Mouse (Mus musculus) midbrain, embryonic 10.5 days (tissue): Measurements from ENCODE around the gene Tigd4. TPM values are rescaled to one million over a fixed set of nuclear protein-coding genes. Genes with fewer than 3 reads are reported as not detected.

ENCODE experiments used
- DNase-seq: peaks from one replicate; pipeline ENCODE4 v3.0.0-alpha.2; 2017; ENCODE audit warnings: low spot score
- H3K27ac ChIP-seq: fragments of 300-500 bp; sonication (generic); replicated peaks from 2 replicates; pipeline ENCODE4 v1.5.1; 2016; ENCODE audit warnings: mild to moderate bottlenecking
- H3K27me3 ChIP-seq: fragments of 300-500 bp; sonication (generic); 2 replicates; pipeline ENCODE4 v1.6.1; 2016; ENCODE audit warnings: low read depth, mild to moderate bottlenecking; ENCODE audit not compliant: poor library complexity, severe bottlenecking
- H3K36me3 ChIP-seq: fragments of 300-500 bp; sonication (generic); 2 replicates; pipeline ENCODE4 v1.6.1; 2016; ENCODE audit warnings: mild to moderate bottlenecking, moderate library complexity
- H3K4me1 ChIP-seq: fragments of 300-500 bp; sonication (generic); 2 replicates; pipeline ENCODE4 v1.6.1; 2016
- H3K4me3 ChIP-seq: fragments of 300-500 bp; sonication (generic); 2 replicates; pipeline ENCODE4 v1.5.1; 2016; ENCODE audit warnings: mild to moderate bottlenecking, moderate library complexity
- H3K9me3 ChIP-seq: fragments of 300-500 bp; sonication (generic); replicated peaks from 2 replicates; pipeline ENCODE4 v1.6.1; 2016; ENCODE audit warnings: mild to moderate bottlenecking
- WGBS: fragments of 180-500 bp; shearing (Covaris S2); methylation state at CpG from one replicate; pipeline ENCODE4 v1.1.7; 2016; 5-methylcytosine and 5-hydroxymethylcytosine counted together
- polyA plus RNA-seq: library from polyadenylated mRNA; unstranded; fragments of >200 nt; fragmentation: Nextera tagmentation; extraction: Ambion mirVana; gene quantifications from 2 replicates; pipeline ENCODE4 v1.2.1, GENCODE M21; 2016

Tigd4 gene
- polyA plus RNA-seq, 1 experiment from 2014 or later = not detected

DNA sequence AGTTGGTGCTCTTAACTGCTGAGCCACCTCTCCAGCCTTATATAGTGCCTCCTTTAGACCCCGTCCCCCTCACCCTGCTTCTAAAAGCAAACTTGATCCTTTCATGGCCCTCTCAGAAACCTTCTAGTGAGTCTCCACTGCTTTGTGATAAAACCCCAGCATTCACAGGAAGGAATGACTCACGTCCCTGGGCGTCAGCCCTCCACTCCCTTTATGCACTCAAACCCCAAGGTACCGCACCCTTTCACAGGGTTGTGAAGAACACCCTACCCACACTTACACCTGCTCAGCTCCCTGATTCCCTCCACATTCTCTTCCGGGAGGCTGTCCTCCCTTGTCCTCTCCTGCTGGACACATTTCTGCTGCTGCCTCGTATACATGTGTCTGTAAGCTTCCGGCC, 25.7 kb downstream of the Tigd4 start:
- 91% methylated on average over 7 of the region's 7 CpGs for WGBS
- no peaks in the 10 kb centered on the region for H3K36me3 ChIP-seq
- H3K9me3 ChIP-seq = no peaks in the 10 kb centered on the region
- no peaks in the 10 kb centered on the region for H3K4me1 ChIP-seq
- H3K27ac ChIP-seq = no peak overlapping the region
- no peak for DNase-seq
- no peaks in the 10 kb centered on the region for H3K27me3 ChIP-seq
- no peak overlapping the region for H3K4me3 ChIP-seq

DNA sequence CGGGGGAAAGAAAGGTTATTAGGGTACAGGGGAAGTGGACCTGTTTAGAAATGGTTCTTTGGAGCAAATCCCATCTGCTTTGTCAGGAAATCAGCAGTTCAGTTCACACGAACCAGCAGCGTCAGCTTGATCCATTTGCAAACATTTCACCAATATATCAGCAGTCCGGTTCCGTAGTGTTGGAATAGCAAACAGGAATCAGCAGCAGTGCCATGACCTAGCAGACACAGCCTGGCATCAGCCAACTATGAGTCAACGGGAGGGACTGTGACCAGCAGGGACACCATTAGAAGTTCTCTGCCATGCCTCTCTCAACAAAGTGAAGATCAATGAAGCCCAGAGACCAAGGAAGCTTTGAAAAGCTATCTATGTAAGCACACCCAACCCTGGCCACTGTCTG, 26.4 kb downstream of the Tigd4 start:
- DNase-seq = no peak
- no peaks in the 10 kb centered on the region for H3K36me3 ChIP-seq
- H3K27me3 ChIP-seq = no peaks in the 10 kb centered on the region
- 95% methylated on average over 6 of the region's 6 CpGs for WGBS
- no peak overlapping the region for H3K27ac ChIP-seq
- no peaks in the 10 kb centered on the region for H3K9me3 ChIP-seq
- no peak overlapping the region for H3K4me3 ChIP-seq
- H3K4me1 ChIP-seq = no peaks in the 10 kb centered on the region

DNA sequence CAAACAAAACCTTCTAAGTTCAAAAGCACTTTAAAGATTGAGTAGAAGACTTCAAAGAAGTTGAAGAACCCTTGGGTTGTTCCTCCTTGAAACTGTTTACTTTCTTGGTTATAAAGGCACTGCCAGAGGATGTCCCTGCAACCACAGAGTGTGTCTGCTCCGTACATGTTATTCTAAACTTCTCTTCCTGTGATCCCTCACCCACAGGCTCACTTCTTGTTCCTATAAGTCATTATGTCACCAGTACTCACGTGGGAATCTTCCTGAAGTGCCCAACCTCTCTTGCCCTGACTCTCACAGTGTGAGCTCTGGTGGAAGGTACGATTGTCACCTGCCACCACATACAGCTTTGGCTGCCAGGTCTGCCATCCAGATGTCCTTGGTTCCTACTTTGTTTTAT, 28.7 kb downstream of the Tigd4 start:
- H3K27ac ChIP-seq = no peak overlapping the region
- H3K4me3 ChIP-seq = no peak overlapping the region
- H3K4me1 ChIP-seq = no peaks in the 10 kb centered on the region
- no peaks in the 10 kb centered on the region for H3K36me3 ChIP-seq
- H3K9me3 ChIP-seq = no peaks in the 10 kb centered on the region
- WGBS = 71% methylated on average over 3 of the region's 3 CpGs
- H3K27me3 ChIP-seq = no peaks in the 10 kb centered on the region
- no peak for DNase-seq

DNA sequence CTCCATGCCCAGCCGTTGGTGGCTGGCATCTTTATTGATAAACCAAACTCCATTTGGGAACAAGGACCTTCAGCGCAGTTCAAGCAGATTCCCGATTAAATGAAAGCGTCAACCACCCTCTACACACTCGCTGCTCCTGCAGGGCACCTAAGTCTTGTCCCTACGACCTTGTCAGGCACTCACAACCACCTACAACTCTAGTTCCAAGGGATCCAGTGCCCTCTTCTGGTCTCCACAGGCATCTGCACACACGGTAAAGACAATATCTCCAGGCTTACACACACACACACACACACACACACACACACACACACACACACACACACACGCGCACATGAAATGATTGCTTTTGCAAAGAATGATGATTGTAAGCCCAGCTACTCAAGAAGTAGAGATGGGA, 38.2 kb downstream of the Tigd4 start:
- Histone ChIP-seq H3K27me3 (no peaks in the 10 kb centered on the region), H3K36me3 (no peaks in the 10 kb centered on the region), H3K4me1 (no peaks in the 10 kb centered on the region), H3K4me3 (no peak overlapping the region), H3K27ac (no peak overlapping the region), H3K9me3 (no peaks in the 10 kb centered on the region)
- 95% methylated on average over 9 of the region's 9 CpGs for WGBS
- DNase-seq = no peak

DNA sequence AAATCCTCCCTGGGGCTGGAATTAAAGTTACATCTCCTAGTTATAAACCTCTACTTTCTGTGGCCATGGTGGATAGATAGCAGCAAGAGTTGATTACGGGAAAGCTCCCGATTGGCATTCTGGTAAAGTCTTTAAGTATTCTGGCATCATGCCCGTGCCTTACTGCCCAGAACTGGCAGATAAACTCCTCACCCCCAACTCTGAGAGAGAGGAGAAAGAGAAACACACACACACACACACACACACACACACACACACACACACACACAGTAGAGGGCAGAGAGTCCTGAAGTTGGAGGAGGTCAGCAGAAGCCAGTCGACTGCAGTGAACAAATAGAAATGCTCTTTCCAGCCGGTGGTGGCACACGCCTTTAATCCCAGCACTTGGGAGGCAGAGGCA, 43.7 kb downstream of the Tigd4 start:
- peaks cover 5% of the 10 kb centered on the region; the same call in 1 of the 2 replicates for H3K27me3 ChIP-seq
- H3K36me3 ChIP-seq = no peaks in the 10 kb centered on the region
- no peaks in the 10 kb centered on the region for H3K9me3 ChIP-seq
- WGBS = 86% methylated on average over 6 of the region's 6 CpGs
- H3K27ac ChIP-seq = no peak overlapping the region
- peaks cover 14% of the 10 kb centered on the region for H3K4me1 ChIP-seq
- H3K4me3 ChIP-seq = no peak overlapping the region
- no peak for DNase-seq

DNA sequence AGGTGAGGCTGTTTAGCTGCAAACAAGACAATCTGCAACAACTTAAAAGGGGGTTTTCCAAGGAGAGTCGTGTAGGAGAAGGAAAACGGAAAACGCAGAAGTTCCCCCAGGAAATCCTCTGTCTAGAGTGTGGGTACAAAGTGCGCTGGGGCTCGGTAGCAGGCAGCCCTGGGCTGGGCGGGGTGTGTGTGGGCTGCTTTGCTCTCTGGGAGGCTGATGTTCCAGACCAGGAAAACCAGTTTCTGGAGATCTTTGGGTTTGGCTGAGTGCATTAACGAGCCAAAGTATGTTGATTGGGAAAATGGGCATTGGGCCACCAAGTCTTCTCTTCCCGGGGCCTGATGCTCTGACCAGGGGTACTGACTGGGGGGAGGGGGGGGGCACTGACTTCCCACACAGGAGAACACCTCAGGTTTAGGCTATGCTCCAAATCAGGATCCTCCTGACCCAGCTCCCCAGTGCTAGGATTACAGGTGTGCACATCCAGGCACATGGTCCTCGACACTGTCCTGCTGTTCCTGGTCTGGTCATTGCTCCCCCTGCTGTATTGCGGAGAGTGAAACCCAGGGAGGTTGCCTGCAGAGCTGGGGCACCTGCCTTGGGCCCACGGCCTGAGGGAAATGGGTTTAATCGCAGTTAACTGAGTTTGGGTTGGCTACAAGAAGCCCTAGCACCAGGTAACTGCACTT, 44.7 kb downstream of the Tigd4 start:
- no peak for DNase-seq
- Histone ChIP-seq H3K27ac (no peak overlapping the region), H3K4me3 (no peak overlapping the region), H3K27me3 (peaks cover 5% of the 10 kb centered on the region; the same call in 1 of the 2 replicates), H3K9me3 (no peaks in the 10 kb centered on the region), H3K36me3 (no peaks in the 10 kb centered on the region), H3K4me1 (peaks cover 14% of the 10 kb centered on the region)
- WGBS = 73% methylated on average over 12 of the region's 12 CpGs

DNA sequence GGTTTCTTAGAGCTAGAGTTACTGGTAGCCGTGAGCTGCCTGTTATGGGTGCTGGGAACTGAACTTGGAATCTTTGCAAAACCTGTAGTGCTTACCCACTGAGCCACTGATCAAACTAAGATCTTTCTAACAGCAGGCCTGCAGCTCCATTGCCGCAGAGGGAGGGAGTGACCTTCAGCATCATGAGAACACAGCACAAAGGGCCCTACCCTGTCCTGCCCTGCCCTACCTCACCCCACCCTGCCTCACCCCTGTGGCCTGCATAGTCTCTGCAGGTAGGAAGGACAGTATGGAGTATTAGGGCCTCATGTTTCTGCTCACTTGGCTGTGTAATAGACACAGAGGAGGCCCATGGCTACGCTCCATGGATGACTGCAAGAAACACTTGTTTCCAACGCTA, 45.5 kb downstream of the Tigd4 start:
- DNase-seq = no peak
- Histone ChIP-seq H3K4me1 (peaks cover 14% of the 10 kb centered on the region), H3K27ac (no peak overlapping the region), H3K4me3 (no peak overlapping the region), H3K36me3 (no peaks in the 10 kb centered on the region), H3K9me3 (no peaks in the 10 kb centered on the region), H3K27me3 (peaks cover 5% of the 10 kb centered on the region; the same call in 1 of the 2 replicates)
- 87% methylated on average over 4 of the region's 4 CpGs for WGBS

DNA sequence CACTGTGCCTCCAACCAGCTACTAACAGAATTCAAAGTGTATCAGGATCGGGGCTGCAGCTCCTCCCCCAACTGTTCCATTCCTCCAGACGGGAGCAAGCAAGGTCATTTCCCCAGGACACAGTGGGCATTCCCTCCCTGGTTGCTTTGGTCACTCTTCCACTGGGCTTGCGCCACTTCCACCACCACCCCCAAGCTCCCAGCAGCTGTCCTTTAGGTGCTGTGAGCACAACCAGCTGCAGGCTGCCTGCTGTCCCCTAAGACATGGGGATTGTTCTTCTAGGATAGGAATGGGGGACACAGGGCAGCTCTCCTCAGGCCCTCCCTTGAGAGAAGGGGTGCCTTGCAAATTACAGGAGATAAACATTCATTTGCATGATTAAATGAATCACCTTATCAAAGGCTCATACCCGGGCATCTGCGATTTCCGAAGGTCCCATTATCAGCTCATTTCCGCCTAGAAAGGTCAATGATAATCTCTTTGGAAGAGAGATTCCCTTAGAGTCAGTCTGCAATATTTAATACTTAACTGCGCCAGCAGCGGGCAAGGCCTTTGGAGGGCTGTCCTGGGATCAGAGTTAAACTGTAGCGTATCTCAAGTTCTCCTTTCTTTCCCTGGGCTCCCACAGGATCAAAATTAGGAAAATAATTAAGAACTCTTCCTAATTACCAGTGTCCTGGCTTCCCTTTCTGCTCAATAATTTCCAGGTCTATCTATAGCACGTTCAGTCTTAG, 46.6 kb downstream of the Tigd4 start:
- Histone ChIP-seq H3K36me3 (no peaks in the 10 kb centered on the region), H3K27me3 (peaks cover 5% of the 10 kb centered on the region; the same call in 1 of the 2 replicates), H3K4me3 (no peak overlapping the region), H3K4me1 (peaks cover 14% of the 10 kb centered on the region), H3K9me3 (no peaks in the 10 kb centered on the region), H3K27ac (no peak overlapping the region)
- WGBS = 49% methylated on average over 11 of the region's 11 CpGs
- no peak for DNase-seq

DNA sequence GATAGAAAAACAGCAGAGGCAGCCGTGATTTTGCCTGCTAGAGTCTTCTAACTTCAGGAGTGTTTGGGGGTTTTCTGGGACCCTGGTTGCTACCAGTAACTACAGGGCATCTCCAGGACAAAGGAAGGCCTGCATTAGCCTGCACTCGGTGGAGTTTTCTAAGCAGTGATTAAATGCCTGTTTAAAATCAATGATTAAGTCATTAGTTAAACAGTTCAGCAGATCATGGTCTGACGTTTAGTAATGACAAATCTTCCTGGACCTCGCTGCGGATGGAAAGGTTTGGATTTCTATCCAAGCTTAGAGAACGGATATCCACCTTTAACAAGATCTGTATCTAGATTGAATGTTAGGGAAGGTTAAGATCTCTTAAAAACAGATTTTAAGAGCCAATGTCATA, 47.2 kb downstream of the Tigd4 start:
- no peak for DNase-seq
- 63% methylated on average over 6 of the region's 6 CpGs for WGBS
- Histone ChIP-seq H3K9me3 (no peaks in the 10 kb centered on the region), H3K27ac (no peak overlapping the region), H3K36me3 (no peaks in the 10 kb centered on the region), H3K27me3 (peaks cover 5% of the 10 kb centered on the region; the same call in 1 of the 2 replicates), H3K4me3 (no peak overlapping the region), H3K4me1 (peaks cover 14% of the 10 kb centered on the region)

DNA sequence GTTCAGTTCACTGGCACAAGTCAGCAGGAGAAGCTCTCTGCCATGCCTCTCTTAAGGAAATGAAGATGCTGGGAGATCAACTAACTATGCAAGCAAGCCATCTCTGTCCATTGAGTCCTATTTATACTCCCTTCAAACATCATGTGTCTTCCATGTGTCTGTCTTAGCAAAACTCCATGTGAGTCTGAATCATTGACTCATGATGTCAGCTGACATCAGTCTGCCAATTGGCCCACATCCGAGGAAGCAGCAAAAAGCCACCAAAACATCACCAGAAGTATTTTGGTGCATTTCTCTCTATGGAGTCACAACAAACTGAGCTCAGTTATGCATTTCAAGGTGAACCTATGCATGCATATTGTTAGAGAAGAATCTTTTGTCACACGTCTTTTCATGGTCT, 48.0 kb downstream of the Tigd4 start:
- no peaks in the 10 kb centered on the region for H3K9me3 ChIP-seq
- H3K4me3 ChIP-seq = no peak overlapping the region
- peaks cover 14% of the 10 kb centered on the region for H3K4me1 ChIP-seq
- H3K27ac ChIP-seq = no peak overlapping the region
- no peak for DNase-seq
- peaks cover 5% of the 10 kb centered on the region; the same call in 1 of the 2 replicates for H3K27me3 ChIP-seq
- no peaks in the 10 kb centered on the region for H3K36me3 ChIP-seq
- 87% methylated on average over 2 of the region's 2 CpGs for WGBS

DNA sequence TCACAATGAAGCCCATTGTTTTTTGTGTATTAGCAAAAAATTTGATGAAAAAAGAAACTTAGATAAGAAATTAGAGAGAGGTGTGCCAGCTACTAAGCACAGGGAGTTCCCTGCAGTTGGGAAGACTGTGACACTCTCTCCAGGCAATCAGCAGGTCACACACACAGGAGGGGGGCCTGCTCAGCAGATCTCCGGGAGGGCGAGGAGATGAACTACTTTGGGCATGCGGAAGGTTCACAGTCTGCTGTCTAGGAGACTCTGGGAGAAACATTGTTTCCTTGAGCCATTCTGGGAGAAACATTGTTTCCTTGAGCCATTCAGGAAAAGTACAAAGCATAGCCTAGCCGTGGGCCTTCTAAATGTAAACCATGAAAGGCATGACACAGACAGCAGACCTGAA, 49.6 kb downstream of the Tigd4 start:
- 59% methylated on average over 4 of the region's 4 CpGs for WGBS

DNA sequence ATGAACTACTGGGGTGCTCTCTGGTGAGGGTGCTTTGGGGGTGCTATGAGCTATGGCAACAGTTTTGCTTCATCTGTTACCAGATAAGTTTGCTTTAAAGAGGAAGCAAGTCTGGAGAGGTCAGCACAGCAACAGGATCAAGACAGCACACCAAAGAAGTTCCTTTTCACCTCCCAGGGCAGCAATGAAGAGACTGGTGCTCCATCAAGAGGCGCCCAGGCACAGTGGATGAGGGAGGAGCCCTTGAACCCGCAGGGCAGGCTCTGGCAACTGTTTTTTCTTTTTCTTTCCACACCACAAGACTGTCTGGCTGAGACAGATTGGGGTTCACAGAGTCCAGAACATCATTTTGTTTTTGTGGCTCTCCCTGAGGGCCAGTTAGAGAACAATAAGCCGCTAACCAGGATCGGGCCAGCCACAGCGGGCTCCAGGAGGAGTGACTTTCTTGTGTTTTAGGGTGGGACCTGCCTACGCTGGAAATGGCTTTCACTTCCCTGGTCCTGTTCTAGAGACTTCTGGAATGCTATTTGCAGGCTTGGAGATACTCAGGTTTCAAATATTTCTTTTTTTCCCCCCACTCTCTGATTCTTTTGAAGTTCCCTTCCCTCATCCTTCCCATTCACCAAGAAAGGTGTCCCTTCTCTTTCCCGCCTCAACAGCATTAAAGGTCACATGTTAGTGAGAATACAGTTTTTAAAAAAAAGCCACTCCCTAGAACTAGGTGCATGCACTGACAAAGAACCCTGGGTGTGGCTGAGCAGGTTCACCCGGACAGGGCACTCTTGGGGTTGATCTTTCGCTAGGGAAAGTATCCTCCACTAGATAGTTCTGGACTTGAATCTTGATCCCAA, 52.0 kb downstream of the Tigd4 start:
- Histone ChIP-seq H3K27ac (no peak overlapping the region), H3K36me3 (no peaks in the 10 kb centered on the region), H3K4me3 (no peak overlapping the region), H3K9me3 (0 out of 2 replicates have a peak, but pooled peaks cover 5% of the 10 kb centered on the region), H3K27me3 (no peaks in the 10 kb centered on the region), H3K4me1 (peaks cover 11% of the 10 kb centered on the region)
- DNase-seq = no peak
- WGBS = 90% methylated on average over 9 of the region's 9 CpGs

More for the DNA sequence above, 49.6 kb downstream of the Tigd4 start:
- Histone ChIP-seq H3K27me3 (peaks cover 5% of the 10 kb centered on the region; the same call in 1 of the 2 replicates), H3K9me3 (no peaks in the 10 kb centered on the region), H3K4me1 (peaks cover 20% of the 10 kb centered on the region), H3K4me3 (no peak overlapping the region), H3K36me3 (no peaks in the 10 kb centered on the region), H3K27ac (no peak overlapping the region)
- DNase-seq = no peak

DNA sequence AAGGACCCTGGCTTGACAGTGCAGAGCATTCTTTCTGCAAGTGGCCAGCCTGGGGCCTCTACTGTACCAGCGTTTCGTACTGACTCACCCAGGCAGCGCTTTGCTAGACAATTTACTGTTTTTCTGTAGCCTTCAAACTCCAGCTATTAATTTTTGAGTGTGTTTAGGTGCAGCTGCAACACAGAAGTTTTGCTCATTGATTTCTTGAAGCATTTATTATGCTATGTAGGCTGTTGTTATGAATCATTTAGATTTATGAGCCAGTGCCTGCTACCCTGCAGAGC, 52.6 kb downstream of the Tigd4 start:
- Histone ChIP-seq H3K27me3 (no peaks in the 10 kb centered on the region), H3K4me1 (peaks cover 7% of the 10 kb centered on the region), H3K36me3 (no peaks in the 10 kb centered on the region), H3K9me3 (0 out of 2 replicates have a peak, but pooled peaks cover 7% of the 10 kb centered on the region), H3K4me3 (no peak overlapping the region), H3K27ac (no peak overlapping the region)
- 98% methylated on average over 3 of the region's 3 CpGs for WGBS
- DNase-seq = no peak
